Mouse (Mus musculus): ENCODE data around the gene Mon2.

DNA sequence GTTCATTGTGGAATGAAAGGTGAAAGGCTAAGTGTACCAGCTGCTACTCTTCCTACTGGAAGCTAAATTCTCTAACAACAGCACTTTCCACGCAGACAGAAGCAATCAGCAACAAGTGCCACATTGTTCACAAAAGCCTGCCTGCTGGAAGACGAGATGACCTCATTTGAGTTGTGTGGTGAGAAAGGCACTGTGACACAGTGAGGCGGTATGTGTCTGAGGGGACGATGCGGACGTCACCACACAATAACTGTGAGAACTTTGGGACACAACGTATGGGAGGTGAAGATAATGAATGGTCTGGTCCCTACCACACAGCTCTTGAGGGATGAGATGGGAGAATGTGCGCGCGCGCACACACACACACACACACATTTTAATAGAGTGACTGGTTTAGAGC is 34.2 kb upstream of the Mon2 start:
- TF ChIP-seq CTCF (IDR thresholded peaks at IDR 0.05; ENCODE audit: extremely low read depth, insufficient read length, insufficient replicate concordance, low read depth, low read length) (no peak), POLR2A (IDR thresholded peaks at IDR 0.05; ENCODE audit: low read depth, low read length) (no peak)

All from small intestine, adult 2 months (tissue).